Mouse (Mus musculus): ENCODE measurements around the gene Tra2a. TPM values are rescaled to one million over a fixed set of nuclear protein-coding genes. Genes with fewer than 3 reads are reported as not detected.

Tra2a gene
- total and polyA plus RNA-seq, 2 experiments = 9.8 to 20.5 TPM

DNA sequence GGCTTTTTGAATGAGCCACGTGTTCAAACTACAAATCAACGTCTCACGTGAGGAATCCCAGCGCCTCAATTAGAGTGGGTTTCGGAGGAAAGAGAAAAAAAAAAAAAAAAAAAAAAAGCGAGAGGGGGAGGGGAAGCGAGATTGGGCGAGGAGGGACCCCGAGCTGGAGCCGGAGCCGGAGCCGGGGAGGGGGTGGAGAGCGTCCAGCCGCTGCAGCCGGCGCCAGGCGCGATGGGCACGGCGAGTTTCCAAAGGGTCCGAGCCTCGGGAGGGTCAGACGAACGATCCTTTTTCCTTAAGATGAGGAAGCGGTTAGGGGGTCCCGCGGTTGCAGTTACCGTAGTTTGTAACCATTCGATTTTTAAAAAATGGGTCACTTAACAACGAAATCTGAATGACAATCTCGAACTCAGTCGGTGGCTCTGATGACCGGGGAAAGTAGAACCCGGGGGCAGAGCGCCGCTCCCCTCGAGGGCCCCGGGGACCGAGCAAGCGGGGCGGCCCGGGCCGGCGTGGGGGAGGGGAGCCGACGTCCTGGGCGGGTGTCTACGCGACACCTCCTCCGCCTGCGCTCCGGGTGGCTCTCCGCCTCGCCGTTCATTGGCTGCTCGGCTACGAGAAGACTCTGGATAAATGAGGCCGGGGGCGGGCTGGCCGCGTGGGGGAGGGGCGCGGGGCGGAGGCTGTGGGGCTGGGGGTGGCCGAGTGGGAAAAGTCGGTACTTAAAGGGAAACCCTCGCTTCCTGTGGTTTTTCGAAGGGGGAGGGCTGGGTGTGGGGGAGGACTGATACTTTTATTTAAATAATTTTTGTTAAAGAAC, 48.7 kb downstream of the Tra2a start, which contains the start of gene Igf2bp3:
Igf2bp3 (minus strand) TSS at position 30 of the 820 bp plus-strand sequence.
- under 1% methylated on average over 67 of the region's 68 CpGs for WGBS
- H3K27me3 ChIP-seq (ENCODE audit: control insufficient read depth, insufficient read depth, low read length) = peaks cover 40% of the 10 kb centered on the region

DNA sequence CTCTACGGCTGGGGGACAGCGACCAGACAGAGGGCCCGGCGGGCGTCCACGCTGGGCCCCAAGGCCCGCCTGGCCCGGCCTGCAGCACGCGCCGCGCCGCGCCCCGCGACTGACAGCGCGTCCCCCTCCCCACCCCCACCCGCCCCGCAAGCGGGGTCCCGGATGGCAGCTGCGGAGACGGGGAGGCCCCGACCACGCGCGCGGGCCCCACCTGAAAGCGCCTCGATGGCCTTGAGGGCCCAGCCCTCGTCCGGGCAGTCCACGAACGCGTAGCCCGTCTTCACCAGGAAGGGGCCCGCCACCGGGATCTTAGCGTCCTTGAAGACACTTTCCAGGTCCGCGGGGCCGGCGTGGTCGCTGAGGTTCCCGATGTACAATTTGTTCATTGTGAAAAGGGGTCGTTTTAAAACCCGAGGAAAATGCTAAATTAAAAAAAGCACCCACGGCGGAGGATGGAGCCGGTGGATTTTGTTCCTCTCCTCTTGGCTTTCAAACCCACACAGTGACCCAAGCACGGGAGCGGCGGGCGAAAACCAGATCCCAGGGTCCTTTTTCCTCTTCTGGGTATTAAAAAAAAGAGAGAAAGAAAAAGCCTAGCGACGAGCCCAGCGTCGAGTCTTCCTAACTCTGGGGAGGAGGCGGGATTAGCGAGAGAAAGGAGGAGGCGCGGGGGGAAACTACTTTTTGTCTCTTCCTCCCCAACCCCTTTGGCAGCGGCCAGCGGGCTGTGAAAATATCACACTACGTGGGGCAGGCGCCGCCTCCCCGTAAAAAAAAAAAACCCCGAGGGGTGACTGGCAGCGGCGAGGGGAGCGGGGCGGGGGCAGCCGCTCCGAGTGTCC, 49.5 kb downstream of the Tra2a start:
- under 1% methylated on average over 75 of the region's 76 CpGs for WGBS
- DNase-seq (ENCODE audit: extremely low read depth, low read depth, low spot score) = no peak
- H3K4me1 ChIP-seq (ENCODE audit: control insufficient read depth, insufficient read depth, low read length) = peaks cover 6% of the 10 kb centered on the region
- no peak overlapping the region for H3K27ac ChIP-seq (replicated peaks; ENCODE audit: insufficient read depth, low read depth, low read length)
- H3K79me2 ChIP-seq (ENCODE audit: control insufficient read depth, insufficient read depth, low read length) = no peaks in the 10 kb centered on the region
- peak overlapping the region; percentile 53 for H3K4me3 ChIP-seq (ENCODE audit: insufficient read depth, low read depth, low read length)
- TF ChIP-seq POLR2A (IDR thresholded peaks at IDR 0.05; ENCODE audit: extremely low read depth, insufficient read depth, low read length) (no peak), CTCF (IDR thresholded peaks at IDR 0.05; ENCODE audit: low read depth, low read length) (no peak)
- peak overlapping the region; percentile 71 for H3K9ac ChIP-seq (ENCODE audit: low read depth, low read length)
- no peaks in the 10 kb centered on the region for H3K36me3 ChIP-seq (ENCODE audit: control insufficient read depth, insufficient read depth, low read length)
- peaks cover 35% of the 10 kb centered on the region for H3K27me3 ChIP-seq (ENCODE audit: control insufficient read depth, insufficient read depth, low read length)

More for the DNA sequence above, 48.7 kb downstream of the Tra2a start, which contains the start of gene Igf2bp3:
- no peak for DNase-seq (ENCODE audit: extremely low read depth, low read depth, low spot score)
- peak within 1 kb of the TSS; percentile 71 for H3K9ac ChIP-seq (ENCODE audit: low read depth, low read length)
- H3K27ac ChIP-seq (replicated peaks; ENCODE audit: insufficient read depth, low read depth, low read length) = no peak within 1 kb of the TSS
- peak within 1 kb of the TSS; percentile 53 for H3K4me3 ChIP-seq (ENCODE audit: insufficient read depth, low read depth, low read length)
- no peaks in the 10 kb centered on the region for H3K79me2 ChIP-seq (ENCODE audit: control insufficient read depth, insufficient read depth, low read length)
- peaks cover 6% of the 10 kb centered on the region for H3K4me1 ChIP-seq (ENCODE audit: control insufficient read depth, insufficient read depth, low read length)
- TF ChIP-seq CTCF (IDR thresholded peaks at IDR 0.05; ENCODE audit: low read depth, low read length) (no peak), POLR2A (IDR thresholded peaks at IDR 0.05; ENCODE audit: extremely low read depth, insufficient read depth, low read length) (no peak)
- no peaks in the 10 kb centered on the region for H3K36me3 ChIP-seq (ENCODE audit: control insufficient read depth, insufficient read depth, low read length)

DNA sequence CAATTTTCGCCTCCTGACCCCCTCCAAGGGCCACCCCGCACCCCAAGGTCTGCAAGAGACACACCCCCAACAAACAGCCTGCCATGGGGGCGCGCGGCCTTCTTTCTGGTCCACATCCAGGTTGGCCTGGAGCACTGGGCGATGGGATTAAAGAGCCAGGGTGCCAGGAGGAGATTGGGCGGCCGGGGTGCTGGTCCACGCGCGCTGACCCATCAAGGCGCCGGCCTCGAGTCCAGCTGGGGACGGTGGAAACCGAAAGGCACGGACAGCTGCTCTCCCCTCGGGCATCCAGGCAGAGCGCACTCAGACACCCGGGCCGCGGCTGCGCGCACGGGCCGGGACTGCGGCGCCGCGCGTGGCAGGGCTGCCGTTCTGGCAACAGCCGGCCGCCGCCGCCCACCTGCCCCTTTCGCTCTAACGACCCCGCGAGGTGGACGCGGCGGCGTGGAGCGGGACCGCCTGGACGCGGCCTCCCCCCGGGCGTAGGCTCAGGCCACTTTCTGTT, 50.2 kb downstream of the Tra2a start:
- peak overlapping the region; percentile 53 for H3K4me3 ChIP-seq (ENCODE audit: insufficient read depth, low read depth, low read length)
- peak overlapping the region; percentile 71 for H3K9ac ChIP-seq (ENCODE audit: low read depth, low read length)
- no peaks in the 10 kb centered on the region for H3K36me3 ChIP-seq (ENCODE audit: control insufficient read depth, insufficient read depth, low read length)
- peaks cover 35% of the 10 kb centered on the region for H3K27me3 ChIP-seq (ENCODE audit: control insufficient read depth, insufficient read depth, low read length)
- under 1% methylated on average over 50 of the region's 50 CpGs for WGBS
- peaks cover 6% of the 10 kb centered on the region for H3K4me1 ChIP-seq (ENCODE audit: control insufficient read depth, insufficient read depth, low read length)
- H3K27ac ChIP-seq (replicated peaks; ENCODE audit: insufficient read depth, low read depth, low read length) = no peak overlapping the region
- DNase-seq (ENCODE audit: extremely low read depth, low read depth, low spot score) = no peak
- no peaks in the 10 kb centered on the region; the same call in 1 of the 2 replicates for H3K79me2 ChIP-seq (ENCODE audit: control insufficient read depth, insufficient read depth, low read length)
- no peak for TF ChIP-seq CTCF (IDR thresholded peaks at IDR 0.05; ENCODE audit: low read depth, low read length)
- TF ChIP-seq POLR2A (IDR thresholded peaks at IDR 0.05; ENCODE audit: extremely low read depth, insufficient read depth, low read length) = no peak

DNA sequence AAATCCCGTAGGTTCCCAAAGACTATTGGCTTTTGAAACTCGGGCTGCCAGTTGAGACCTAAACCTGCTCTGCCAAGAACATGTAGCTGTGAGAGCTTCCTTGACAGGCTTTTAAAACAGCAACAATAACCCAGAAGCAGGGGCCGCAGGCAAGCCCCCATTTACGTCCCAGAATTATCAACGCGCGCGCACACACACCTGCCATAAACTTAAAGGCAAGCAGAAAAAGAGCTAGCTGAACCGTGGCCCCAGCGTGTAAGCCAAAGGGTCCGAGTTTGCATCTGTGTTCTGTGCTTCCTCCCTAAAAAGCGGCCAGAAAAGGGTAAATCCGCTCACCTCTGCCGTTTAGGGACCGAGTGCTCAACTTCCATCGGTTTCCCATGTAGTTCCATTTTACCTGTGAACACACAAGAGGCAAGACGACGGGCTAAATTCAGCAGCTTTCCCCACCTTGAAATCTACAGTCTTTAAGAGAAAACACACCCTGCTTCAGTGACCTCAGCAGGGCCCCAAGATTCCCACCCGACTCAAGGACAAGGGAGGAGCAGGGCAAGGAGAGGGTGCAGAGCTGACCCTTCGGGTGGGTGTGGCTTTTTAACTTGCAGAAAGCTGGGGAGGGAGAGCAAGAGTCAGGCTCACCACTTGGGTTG, 50.8 kb downstream of the Tra2a start:
- WGBS = 41% methylated on average over 20 of the region's 20 CpGs
- H3K36me3 ChIP-seq (ENCODE audit: control insufficient read depth, insufficient read depth, low read length) = no peaks in the 10 kb centered on the region
- H3K79me2 ChIP-seq (ENCODE audit: control insufficient read depth, insufficient read depth, low read length) = no peaks in the 10 kb centered on the region; the same call in 1 of the 2 replicates
- no peak overlapping the region for H3K27ac ChIP-seq (replicated peaks; ENCODE audit: insufficient read depth, low read depth, low read length)
- H3K4me3 ChIP-seq (ENCODE audit: insufficient read depth, low read depth, low read length) = peak overlapping the region; percentile 53; the same call in 1 of the 2 replicates
- peaks cover 8% of the 10 kb centered on the region for H3K4me1 ChIP-seq (ENCODE audit: control insufficient read depth, insufficient read depth, low read length)
- peaks cover 30% of the 10 kb centered on the region for H3K27me3 ChIP-seq (ENCODE audit: control insufficient read depth, insufficient read depth, low read length)
- H3K9ac ChIP-seq (ENCODE audit: low read depth, low read length) = no peak overlapping the region
- DNase-seq (ENCODE audit: extremely low read depth, low read depth, low spot score) = no peak
- TF ChIP-seq CTCF (IDR thresholded peaks at IDR 0.05; ENCODE audit: low read depth, low read length) (no peak), POLR2A (IDR thresholded peaks at IDR 0.05; ENCODE audit: extremely low read depth, insufficient read depth, low read length) (no peak)

DNA sequence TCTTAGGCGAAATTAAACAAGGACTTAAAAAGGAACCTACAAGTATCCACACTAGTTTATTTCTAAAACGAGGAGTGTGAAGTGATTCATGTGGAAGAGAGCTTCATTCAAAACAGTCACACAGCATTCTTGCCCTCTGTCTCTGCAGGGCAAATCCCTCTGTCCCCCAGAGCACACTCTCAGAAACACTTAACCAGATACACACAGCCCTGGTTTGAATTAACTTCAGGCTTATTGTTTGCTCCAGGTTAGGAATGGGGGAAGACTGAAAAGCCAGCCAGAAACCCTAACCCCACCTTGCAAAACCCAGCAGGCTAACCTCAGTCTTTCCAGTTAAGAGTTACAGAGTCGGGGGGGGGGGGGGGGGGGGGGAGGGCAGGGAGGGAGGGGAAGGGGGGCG, 51.7 kb downstream of the Tra2a start:
- Histone ChIP-seq H3K27me3 (ENCODE audit: control insufficient read depth, insufficient read depth, low read length) (peaks cover 22% of the 10 kb centered on the region), H3K79me2 (ENCODE audit: control insufficient read depth, insufficient read depth, low read length) (no peaks in the 10 kb centered on the region; the same call in 1 of the 2 replicates), H3K36me3 (ENCODE audit: control insufficient read depth, insufficient read depth, low read length) (no peaks in the 10 kb centered on the region), H3K4me3 (ENCODE audit: insufficient read depth, low read depth, low read length) (no peak overlapping the region), H3K9ac (ENCODE audit: low read depth, low read length) (no peak overlapping the region), H3K4me1 (ENCODE audit: control insufficient read depth, insufficient read depth, low read length) (peaks cover 8% of the 10 kb centered on the region), H3K27ac (replicated peaks; ENCODE audit: insufficient read depth, low read depth, low read length) (no peak overlapping the region)
- DNase-seq (ENCODE audit: extremely low read depth, low read depth, low spot score) = no peak
- no peak for TF ChIP-seq POLR2A (IDR thresholded peaks at IDR 0.05; ENCODE audit: extremely low read depth, insufficient read depth, low read length)
- no peak for TF ChIP-seq CTCF (IDR thresholded peaks at IDR 0.05; ENCODE audit: low read depth, low read length)
- 63% methylated on average over 3 of the region's 4 CpGs for WGBS

Measured in liver, adult 2 months (tissue).